Mouse (Mus musculus) hindlimb bud, embryonic 11.5 days (tissue): ENCODE measurements around the gene Ddx39.

ENCODE experiments used
- DNase-seq: peaks from one replicate; pipeline ENCODE4 v3.0.0-alpha.2; 2012; ENCODE audit warnings: low read depth, low spot score; ENCODE audit errors: extremely low spot score

The Ddx39 gene

GRCm38 (mm10) chr8:83698661-83699453, 16.1 kb upstream of the Ddx39 start, which contains the start of gene Pkn1:
Gene Pkn1 (minus strand): TSS chr8:83699179.
- no peak for DNase-seq

DNA sequence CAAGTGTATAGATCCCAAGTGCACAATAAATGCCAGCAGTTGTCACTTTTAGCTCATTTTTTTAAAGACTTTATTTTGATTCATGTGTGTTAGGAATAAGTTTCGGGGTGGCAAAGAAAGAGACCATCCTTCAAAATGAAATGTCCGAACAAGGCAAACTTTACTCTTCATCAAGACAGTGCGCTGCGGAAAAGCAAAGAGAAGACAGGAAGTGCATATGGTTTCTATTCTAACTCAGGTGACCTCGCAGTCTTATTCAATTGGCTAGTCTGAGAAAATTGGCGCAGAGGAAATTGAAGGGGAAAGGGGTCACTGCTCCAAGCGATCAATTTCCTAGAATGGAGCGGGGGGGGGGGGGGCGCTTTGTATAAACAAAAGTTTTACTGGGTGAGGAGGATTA, 15.4 kb upstream of the Ddx39 start:
- no peak for DNase-seq

GRCm38 (mm10) chr8:83700423-83701085, 14.4 kb upstream of the Ddx39 start:
- DNase-seq, result no peak

DNA sequence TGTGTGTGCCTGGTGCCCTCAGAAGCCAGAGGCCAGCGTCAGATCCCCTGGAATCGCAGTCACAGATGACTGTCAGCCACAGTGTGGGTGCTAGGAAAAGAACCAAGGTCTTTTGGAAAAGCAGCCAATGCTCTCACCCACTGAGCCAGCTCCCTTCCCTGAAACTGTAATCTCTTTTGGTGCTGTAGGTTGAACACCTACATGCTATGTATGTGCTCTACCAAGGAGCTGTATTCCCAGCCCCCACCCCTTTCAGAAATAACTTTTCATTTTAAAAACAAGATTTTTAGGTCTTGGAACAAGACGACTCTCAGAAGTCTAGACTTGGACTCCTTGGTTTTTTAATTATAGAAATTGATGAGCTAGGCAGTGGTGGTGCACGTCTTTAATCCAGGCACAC, 11.6 kb upstream of the Ddx39 start:
- DNase-seq, result no peak

DNA sequence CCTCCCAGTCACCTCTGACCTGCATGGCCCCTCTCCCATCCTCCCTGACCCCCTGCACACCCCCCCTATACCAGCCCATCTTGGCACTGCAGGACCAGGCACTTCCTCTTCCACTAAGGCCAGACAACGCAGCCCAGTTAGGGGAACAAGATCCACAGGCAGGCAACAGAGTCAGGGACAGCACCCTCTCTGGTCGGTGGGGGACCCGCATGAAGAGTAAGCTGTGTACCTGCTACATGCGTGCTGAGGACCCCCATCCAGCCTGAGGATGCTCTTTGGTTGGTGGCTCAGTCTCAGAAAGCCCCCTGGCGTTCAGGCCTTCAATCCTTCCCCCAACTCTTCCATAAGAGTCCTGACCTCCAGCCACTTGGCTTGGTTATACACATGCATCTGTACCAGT, 8.6 kb upstream of the Ddx39 start:
- no peak for DNase-seq

GRCm38 (mm10) chr8:83707554-83707953, 7.4 kb upstream of the Ddx39 start:
- DNase-seq, result no peak

DNA sequence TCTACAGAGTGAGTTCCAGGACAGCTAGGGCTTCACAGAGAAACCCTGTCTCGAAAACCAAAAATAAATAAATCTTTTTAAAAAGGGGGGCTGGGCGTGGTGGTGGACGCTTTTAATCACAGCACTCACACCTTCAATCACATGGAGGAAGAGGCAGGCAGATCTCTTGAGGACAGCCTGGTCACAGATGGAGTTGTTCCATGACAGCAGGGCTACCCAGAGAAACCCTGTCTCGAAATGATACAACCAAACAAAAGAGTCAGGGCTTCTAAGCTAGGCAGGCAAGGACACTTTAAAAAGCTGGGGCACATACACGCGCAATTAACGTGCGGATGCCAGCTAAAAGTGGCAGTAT, 324 bp upstream of the Ddx39 start:
- no peak for DNase-seq

DNA sequence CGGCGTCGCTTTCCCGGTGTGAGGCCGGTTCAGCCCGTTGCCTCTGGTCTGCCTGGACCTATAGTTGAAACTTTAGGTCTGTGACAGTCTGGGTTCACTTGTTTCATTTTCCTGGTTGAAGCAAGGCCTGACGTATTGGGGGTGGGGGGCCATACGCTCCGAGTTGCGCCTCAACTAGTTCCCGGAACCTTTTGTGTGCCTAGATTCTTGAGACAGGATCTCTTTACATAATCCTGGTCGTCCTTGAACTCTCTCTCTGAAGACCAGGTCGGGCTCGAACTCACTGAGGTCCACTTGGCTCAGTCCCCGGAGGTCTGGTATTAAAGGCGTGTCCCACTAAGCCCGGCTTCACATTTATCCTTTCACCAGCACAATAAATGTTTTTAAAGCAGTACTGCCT, 794 bp downstream of the Ddx39 start:
- no peak for DNase-seq

DNA sequence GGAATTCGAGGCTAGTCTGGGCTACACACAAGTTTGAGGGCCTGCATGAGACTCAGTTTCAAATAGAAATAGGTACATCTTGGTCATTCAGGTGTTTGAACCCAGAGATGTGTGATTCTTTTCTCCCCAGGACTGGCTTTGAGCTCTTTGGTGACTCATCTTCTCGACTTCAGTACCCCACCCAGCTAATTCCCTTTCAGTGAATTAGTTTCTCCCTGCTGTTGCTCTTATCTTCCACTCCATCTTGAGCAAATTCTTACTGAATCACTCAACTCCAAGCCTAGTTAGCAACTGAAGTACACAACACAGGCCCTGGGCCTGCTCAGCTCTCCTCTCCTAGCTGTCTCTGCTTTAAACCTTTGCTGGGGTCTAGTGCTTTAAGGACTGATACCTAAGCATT, 1.6 kb downstream of the Ddx39 start:
- DNase-seq, result no peak

GRCm38 (mm10) chr8:83719048-83719447, 4.1 kb downstream of the Ddx39 start:
- no peak for DNase-seq

DNA sequence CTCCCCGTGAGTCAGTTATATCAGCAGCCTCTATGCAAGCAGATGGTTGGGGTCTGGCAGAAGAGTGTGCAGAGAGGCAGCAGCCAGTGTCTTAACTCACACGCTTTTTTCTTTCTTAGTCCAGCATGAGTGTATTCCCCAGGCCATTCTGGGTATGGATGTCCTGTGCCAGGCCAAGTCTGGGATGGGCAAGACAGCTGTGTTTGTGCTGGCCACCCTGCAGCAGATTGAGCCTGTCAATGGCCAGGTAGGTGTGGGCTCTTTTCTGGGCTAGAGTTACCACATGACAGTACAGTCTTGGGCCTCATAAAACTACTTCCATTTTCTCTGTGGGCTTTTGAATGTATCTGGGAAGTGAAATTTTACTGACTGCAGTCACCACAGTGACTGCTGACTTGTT, 4.7 kb downstream of the Ddx39 start:
- no peak for DNase-seq

DNA sequence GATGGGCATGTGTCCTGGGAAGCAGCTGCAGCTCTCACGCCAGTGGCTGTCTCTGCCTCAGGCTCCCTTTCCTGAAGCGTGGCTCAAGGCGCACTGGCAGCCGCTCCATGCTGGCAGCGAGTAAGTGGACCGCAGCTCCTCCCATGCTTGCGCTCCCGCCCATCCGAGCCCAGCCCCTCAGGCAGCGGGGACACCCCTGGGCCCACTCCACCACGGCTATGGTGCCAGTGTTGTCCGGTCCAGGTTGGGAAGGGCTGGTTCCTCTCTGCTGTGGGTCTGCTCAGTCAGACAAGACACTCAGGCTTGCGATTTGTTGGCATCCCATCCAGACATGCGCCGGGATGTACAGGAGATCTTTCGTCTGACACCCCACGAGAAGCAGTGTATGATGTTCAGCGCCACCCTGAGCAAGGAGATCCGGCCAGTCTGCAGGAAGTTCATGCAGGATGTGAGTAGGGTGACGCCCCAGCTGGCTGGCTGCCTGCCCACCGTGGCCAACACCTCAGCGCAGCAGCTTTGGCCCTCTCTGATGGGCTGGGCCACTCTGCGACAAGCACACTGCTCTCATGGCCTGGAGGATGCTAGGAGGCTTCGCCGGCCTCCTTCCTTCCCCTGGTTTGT, 6.5 kb downstream of the Ddx39 start:
- DNase-seq, result no peak

- no peak for DNase-seq
Observed at GRCm38 (mm10) chr8:83722631-83723030, 7.7 kb downstream of the Ddx39 start.

- no peak for DNase-seq
Observed at GRCm38 (mm10) chr8:83723447-83724083, 8.6 kb downstream of the Ddx39 start.

GRCm38 (mm10) chr8:83724697-83725482, 9.9 kb downstream of the Ddx39 start:
- no peak for DNase-seq

- no peak for DNase-seq
Observed at GRCm38 (mm10) chr8:83725521-83726102, 10.6 kb downstream of the Ddx39 start.

DNA sequence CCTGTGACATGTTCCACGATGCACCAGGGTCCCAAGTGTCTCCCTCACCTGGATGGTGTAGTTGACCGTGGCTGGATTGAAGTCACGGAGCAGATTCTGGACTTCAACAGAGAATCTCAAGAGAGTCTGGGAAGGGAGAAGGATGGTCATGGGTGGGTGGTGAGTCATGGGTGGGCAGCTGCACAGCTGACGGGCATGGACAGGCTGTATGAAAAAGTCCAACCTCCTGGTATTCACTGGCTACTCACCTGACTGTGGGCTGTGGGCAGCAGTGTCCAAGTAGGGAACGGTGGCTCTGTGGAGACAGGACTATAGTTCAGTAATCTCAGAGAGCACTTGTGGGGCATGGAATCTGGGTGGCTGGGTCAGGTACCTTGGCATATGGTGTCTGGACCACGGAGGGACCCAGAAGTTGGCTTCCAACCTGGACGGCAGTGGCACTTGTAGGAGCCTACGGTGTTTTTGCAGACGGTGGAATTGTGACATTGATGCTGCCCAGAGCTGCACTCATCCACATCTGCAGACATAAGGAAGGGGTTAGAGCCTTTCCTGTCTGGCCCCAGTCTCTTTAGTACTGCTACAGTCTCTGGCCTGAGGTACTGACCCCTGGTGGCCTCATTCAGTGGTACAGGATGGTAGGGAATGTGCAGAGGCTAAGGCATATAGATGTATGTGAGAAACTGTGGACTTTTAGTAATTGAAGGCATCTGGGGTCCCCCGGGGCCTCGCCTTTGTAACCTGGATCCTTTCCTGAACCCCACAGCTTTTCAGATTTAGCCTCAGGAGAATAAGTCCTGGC, 14.2 kb downstream of the Ddx39 start:
- DNase-seq, result no peak

GRCm38 (mm10) chr8:83731906-83732305, 16.9 kb downstream of the Ddx39 start:
- DNase-seq, result no peak

DNA sequence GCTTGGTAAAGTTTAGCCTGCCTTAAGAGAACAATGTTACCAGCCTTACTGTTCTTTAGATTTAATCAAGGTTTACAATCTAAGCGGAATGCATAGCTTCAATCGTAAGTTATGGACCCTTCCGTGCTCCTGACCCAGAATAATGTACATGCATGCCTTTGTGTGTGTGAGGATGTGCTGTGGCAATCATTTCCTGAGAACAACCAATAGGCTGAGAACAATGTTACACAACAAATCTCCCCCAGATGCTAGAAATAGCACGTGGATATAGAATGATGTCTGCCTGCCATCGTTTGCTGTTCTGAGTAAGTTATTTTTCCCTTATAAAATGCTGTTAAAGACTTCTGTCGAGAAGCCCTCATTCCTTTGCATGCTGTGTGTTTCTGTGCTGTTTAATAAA, 17.9 kb downstream of the Ddx39 start:
- DNase-seq, result no peak

GRCm38 (mm10) chr8:83736681-83737080, 21.7 kb downstream of the Ddx39 start:
- no peak for DNase-seq
